Mouse (Mus musculus): ENCODE results near the gene Cpxm2.

Gene Cpxm2

DNA sequence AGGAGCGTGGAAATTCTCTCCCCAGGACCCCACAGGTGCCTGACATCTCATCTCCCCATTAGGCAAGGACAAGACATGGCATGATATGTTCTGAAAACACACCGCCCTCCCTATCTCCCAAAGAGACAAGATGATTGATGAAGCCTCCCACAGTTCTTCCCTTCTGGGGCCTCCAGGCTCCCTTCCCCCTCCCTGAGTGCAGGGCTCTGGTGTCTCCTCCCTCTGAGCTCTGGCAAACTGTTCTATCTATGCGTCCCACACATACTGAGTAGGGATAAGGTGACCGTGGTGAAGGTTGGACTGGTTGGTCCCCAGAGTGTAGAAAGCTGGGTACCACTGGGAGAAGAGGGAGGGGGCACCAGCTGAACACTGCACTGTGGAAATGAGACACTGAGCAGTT is 56.1 kb downstream of the Cpxm2 start:
- H3K36me3 ChIP-seq (ENCODE audit: control insufficient read depth, insufficient read depth, low read length, poor library complexity, severe bottlenecking), result no peaks in the 10 kb centered on the region
- no peak for DNase-seq (ENCODE audit: low read depth, low spot score)
- no peaks in the 10 kb centered on the region for H3K27me3 ChIP-seq (ENCODE audit: control insufficient read depth, insufficient read depth, low read length, poor library complexity, severe bottlenecking)

- Histone ChIP-seq H3K27me3 (ENCODE audit: control insufficient read depth, insufficient read depth, low read length, poor library complexity, severe bottlenecking) (no peaks in the 10 kb centered on the region), H3K36me3 (ENCODE audit: control insufficient read depth, insufficient read depth, low read length, poor library complexity, severe bottlenecking) (no peaks in the 10 kb centered on the region)
- no peak for DNase-seq (ENCODE audit: low read depth, low spot score)
Measured at GRCm38 (mm10) chr7:132094666-132095065, 59.9 kb downstream of the Cpxm2 start.

- DNase-seq (ENCODE audit: low read depth, low spot score), result no peak
- no peaks in the 10 kb centered on the region for H3K27me3 ChIP-seq (ENCODE audit: control insufficient read depth, insufficient read depth, low read length, poor library complexity, severe bottlenecking)
- H3K36me3 ChIP-seq (ENCODE audit: control insufficient read depth, insufficient read depth, low read length, poor library complexity, severe bottlenecking), result no peaks in the 10 kb centered on the region
Measured at GRCm38 (mm10) chr7:132091551-132091950, 63.0 kb downstream of the Cpxm2 start.

DNA sequence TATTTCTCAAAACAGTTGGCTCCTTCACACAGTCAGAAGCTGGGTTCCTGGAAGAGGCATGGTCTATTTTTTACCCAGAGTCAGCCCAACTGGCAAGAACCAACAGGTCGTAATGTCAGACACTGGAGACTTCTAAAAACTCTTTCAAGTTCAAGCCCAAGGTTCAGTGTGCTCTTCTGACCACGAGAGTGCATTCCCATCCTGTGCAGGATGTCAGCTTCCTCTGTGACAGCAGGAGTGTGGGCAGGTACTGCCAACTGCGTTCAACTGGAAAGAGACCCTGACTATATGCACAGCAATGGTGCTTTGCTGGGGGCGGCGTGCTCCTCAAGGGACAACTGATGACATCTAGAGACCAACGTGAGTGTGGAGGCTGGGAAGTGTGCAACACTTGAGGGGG is 65.9 kb downstream of the Cpxm2 start:
- no peaks in the 10 kb centered on the region for H3K36me3 ChIP-seq (ENCODE audit: control insufficient read depth, insufficient read depth, low read length, poor library complexity, severe bottlenecking)
- no peak for DNase-seq (ENCODE audit: low read depth, low spot score)

DNA sequence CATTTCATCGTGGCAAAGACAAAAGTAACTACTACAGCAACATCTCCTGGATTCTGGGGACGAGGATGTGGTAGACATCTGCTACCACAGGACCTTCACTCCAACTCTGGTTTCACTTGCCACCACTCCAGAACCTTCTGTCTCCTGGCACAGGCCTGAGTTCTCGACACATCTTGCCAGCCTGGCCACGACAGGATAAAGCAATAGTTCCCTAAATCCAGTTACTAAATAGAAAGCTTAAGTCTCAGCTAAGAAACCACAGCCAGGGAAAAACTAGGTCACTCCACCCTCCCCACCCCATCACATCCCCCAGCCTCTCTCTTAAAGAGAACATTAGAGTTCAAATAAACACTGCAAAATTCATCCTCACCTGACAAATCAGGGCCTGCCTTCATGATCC is 66.4 kb downstream of the Cpxm2 start:
- H3K36me3 ChIP-seq (ENCODE audit: control insufficient read depth, insufficient read depth, low read length, poor library complexity, severe bottlenecking), result no peaks in the 10 kb centered on the region
- no peak for DNase-seq (ENCODE audit: low read depth, low spot score)
- H3K27me3 ChIP-seq (ENCODE audit: control insufficient read depth, insufficient read depth, low read length, poor library complexity, severe bottlenecking), result no peaks in the 10 kb centered on the region

More for the DNA sequence above, 65.9 kb downstream of the Cpxm2 start:
- no peaks in the 10 kb centered on the region for H3K27me3 ChIP-seq (ENCODE audit: control insufficient read depth, insufficient read depth, low read length, poor library complexity, severe bottlenecking)

DNA sequence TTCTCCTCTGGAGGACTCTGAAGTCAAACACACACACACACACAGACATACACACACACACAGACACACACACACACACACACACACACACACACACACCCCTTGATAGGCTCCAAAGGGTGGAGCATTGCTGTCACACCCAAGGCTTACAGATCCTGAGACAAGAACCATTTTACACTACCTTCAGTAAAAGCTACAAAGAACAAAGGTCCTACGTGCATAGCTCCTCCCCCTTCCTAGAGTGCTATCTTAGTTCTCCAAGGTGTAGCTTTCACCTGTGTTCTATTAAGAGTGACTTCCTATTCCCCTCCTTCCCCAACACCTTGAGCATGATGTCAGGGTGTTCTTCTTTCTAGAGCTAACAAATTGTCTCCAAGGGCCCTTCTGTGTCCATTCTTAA is 78.7 kb downstream of the Cpxm2 start:
- DNase-seq (ENCODE audit: low read depth, low spot score), result no peak
- H3K27me3 ChIP-seq (ENCODE audit: control insufficient read depth, insufficient read depth, low read length, poor library complexity, severe bottlenecking), result no peaks in the 10 kb centered on the region
- H3K36me3 ChIP-seq (ENCODE audit: control insufficient read depth, insufficient read depth, low read length, poor library complexity, severe bottlenecking), result no peaks in the 10 kb centered on the region

- DNase-seq (ENCODE audit: low read depth, low spot score), result no peak
Measured at GRCm38 (mm10) chr7:132074503-132074902, 80.0 kb downstream of the Cpxm2 start.

DNA sequence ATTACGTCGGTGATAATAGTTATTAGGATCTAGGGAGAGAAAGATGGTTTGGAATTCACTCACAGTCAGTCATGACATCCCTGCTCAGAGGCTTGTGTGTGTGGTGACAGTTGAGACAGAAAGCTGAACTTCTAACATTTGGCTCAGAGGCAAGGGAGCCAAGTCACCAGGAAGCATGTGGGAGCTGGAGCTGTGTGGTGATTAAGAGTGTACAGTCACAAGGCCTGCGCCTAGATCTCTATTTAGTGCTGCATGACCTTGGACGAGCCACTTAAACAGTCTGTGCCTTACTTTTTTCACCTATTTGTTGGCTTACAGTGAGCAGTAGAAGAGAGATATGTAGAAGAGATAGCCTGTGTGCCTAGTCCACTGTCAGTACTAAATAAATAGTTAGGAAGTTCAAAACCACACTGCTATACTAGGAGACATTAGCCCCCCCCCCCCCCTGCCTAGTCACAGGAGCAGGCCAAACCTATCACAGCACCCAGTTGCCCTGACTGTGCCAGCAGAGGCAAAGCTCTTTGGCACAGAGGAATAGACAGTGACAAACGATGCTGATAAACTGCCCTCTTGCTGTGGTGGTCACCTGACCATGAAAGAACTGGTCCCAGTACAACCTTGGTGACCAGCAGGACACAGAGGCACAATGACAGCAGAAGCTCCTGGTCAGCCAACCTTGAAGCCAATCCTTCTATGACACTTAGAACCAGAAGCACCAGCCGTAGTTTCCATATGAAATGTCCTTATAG is 83.5 kb downstream of the Cpxm2 start:
- no peaks in the 10 kb centered on the region for H3K27me3 ChIP-seq (ENCODE audit: control insufficient read depth, insufficient read depth, low read length, poor library complexity, severe bottlenecking)
- no peak for DNase-seq (ENCODE audit: low read depth, low spot score)
- H3K36me3 ChIP-seq (ENCODE audit: control insufficient read depth, insufficient read depth, low read length, poor library complexity, severe bottlenecking), result no peaks in the 10 kb centered on the region

More at GRCm38 (mm10) chr7:132074503-132074902, 80.0 kb downstream of the Cpxm2 start:
- Histone ChIP-seq H3K27me3 (ENCODE audit: control insufficient read depth, insufficient read depth, low read length, poor library complexity, severe bottlenecking) (no peaks in the 10 kb centered on the region), H3K36me3 (ENCODE audit: control insufficient read depth, insufficient read depth, low read length, poor library complexity, severe bottlenecking) (no peaks in the 10 kb centered on the region)

DNA sequence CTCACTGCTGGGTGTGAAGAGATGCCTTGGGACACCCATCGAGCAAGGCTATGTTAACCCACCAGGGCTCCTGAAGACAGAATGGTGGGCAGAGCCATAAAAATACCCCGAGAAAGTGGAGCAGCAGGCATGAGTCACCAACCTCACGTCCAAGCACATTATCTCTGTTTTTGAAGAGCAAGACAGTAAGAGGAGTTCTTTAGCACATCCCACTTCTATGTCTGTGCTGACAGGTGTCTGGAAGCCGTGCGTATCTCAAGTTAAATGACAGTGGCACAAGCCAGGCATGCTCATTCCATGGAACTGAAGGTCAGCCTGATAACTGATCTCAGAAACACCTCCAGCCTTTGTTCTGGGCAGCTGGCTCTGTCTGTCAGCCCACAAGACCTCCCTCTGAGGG is 86.6 kb downstream of the Cpxm2 start:
- H3K36me3 ChIP-seq (ENCODE audit: control insufficient read depth, insufficient read depth, low read length, poor library complexity, severe bottlenecking), result no peaks in the 10 kb centered on the region
- DNase-seq (ENCODE audit: low read depth, low spot score), result no peak
- H3K27me3 ChIP-seq (ENCODE audit: control insufficient read depth, insufficient read depth, low read length, poor library complexity, severe bottlenecking), result no peaks in the 10 kb centered on the region

- DNase-seq (ENCODE audit: low read depth, low spot score), result no peak
- H3K27me3 ChIP-seq (ENCODE audit: control insufficient read depth, insufficient read depth, low read length, poor library complexity, severe bottlenecking), result no peaks in the 10 kb centered on the region
- H3K36me3 ChIP-seq (ENCODE audit: control insufficient read depth, insufficient read depth, low read length, poor library complexity, severe bottlenecking), result no peaks in the 10 kb centered on the region
Measured at GRCm38 (mm10) chr7:132067511-132067910, 87.0 kb downstream of the Cpxm2 start.

- H3K36me3 ChIP-seq (ENCODE audit: control insufficient read depth, insufficient read depth, low read length, poor library complexity, severe bottlenecking), result no peaks in the 10 kb centered on the region
- DNase-seq (ENCODE audit: low read depth, low spot score), result no peak
- H3K27me3 ChIP-seq (ENCODE audit: control insufficient read depth, insufficient read depth, low read length, poor library complexity, severe bottlenecking), result no peaks in the 10 kb centered on the region
Measured at GRCm38 (mm10) chr7:132060116-132060515, 94.4 kb downstream of the Cpxm2 start.

DNA sequence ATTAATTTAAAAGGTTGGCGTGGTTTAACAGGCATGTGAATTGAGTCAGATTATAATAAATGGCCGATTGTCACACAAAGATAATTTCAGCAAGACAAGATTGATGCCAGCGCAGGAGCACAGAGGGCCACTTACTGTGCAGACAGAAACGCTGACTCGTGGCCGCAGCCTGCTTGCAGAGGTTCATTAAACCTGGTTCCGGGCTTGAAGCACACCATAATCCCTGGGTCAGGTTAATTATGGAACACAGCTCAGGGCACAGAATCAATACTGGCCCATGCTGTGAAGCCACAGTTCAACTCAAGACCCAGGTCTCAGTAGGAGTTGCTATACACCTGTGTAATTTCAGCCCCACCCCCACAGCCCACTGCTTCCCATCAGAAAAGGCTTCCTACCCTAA is 98.0 kb downstream of the Cpxm2 start:
- no peak for DNase-seq (ENCODE audit: low read depth, low spot score)
- no peaks in the 10 kb centered on the region for H3K36me3 ChIP-seq (ENCODE audit: control insufficient read depth, insufficient read depth, low read length, poor library complexity, severe bottlenecking)

DNA sequence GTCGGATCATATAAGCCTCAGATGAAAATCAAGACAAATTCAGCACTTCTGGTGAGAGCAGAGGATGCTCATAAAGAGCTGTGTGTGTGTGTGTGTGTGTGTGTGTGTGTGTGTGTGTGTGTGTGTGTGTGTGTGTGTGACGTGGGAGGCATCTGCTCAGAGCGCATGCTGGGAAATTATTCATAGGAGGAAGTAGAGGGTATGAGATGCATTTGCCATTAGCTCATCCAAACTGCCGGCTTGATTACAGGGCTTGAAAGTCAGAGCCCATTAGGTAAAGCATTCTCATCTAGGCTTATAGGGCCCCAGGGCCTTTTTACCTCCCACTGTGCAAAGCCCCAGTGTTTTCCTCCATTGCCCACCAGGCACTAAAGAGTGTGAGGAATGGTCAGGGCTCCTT is 107.9 kb downstream of the Cpxm2 start:
- no peaks in the 10 kb centered on the region for H3K36me3 ChIP-seq (ENCODE audit: control insufficient read depth, insufficient read depth, low read length, poor library complexity, severe bottlenecking)
- no peak for DNase-seq (ENCODE audit: low read depth, low spot score)
- H3K27me3 ChIP-seq (ENCODE audit: control insufficient read depth, insufficient read depth, low read length, poor library complexity, severe bottlenecking), result no peaks in the 10 kb centered on the region

More for the DNA sequence above, 98.0 kb downstream of the Cpxm2 start:
- no peaks in the 10 kb centered on the region for H3K27me3 ChIP-seq (ENCODE audit: control insufficient read depth, insufficient read depth, low read length, poor library complexity, severe bottlenecking)

- Histone ChIP-seq H3K27me3 (ENCODE audit: control insufficient read depth, insufficient read depth, low read length, poor library complexity, severe bottlenecking) (no peaks in the 10 kb centered on the region), H3K36me3 (ENCODE audit: control insufficient read depth, insufficient read depth, low read length, poor library complexity, severe bottlenecking) (no peaks in the 10 kb centered on the region)
- no peak for DNase-seq (ENCODE audit: low read depth, low spot score)
Measured at GRCm38 (mm10) chr7:132031940-132032531, 122.5 kb downstream of the Cpxm2 start.

GRCm38 (mm10) chr7:132026671-132027070 is 127.9 kb downstream of the Cpxm2 start:
- H3K36me3 ChIP-seq (ENCODE audit: control insufficient read depth, insufficient read depth, low read length, poor library complexity, severe bottlenecking), result no peaks in the 10 kb centered on the region
- H3K27me3 ChIP-seq (ENCODE audit: control insufficient read depth, insufficient read depth, low read length, poor library complexity, severe bottlenecking), result no peaks in the 10 kb centered on the region
- DNase-seq (ENCODE audit: low read depth, low spot score), result no peak
